Comparison of ENCODE assay signal across 12 mouse cellular contexts in genomic region chr17:83666597-83667287, GRCm38 (mm10). TPM values are rescaled to one million over a fixed set of nuclear protein-coding genes. Genes with fewer than 3 reads are reported as not detected.
DNase-seq lines count a peak whose midpoint lies in the region; ATAC-seq and TF ChIP-seq lines count a peak whose summit lies in the region.
"Had no signal": no experiment of that assay in that cellular context is flagged by ENCODE, and none has a peak within 500 bp of the region (broad histone marks: within the 10 kb centered on the region; RNA-seq: fewer than 3 reads in every experiment).

No protein-coding gene starts in this region.

- no peak overlapping the region for H3K9ac ChIP-seq in midbrain, embryonic 11.5 days (ENCODE audit: low read length)
- no peak overlapping the region for H3K9ac ChIP-seq in midbrain, embryonic 16.5 days (ENCODE audit: low read depth, low read length)
- peak overlapping the region; percentile 80 for H3K9ac ChIP-seq in ES-E14 (ENCODE audit: insufficient read depth, low read depth, low read length, poor library complexity, severe bottlenecking)
- H3K9ac ChIP-seq: hindbrain, embryonic 13.5 days had no signal

- H3K36me3 ChIP-seq in midbrain, embryonic 11.5 days (ENCODE audit: control insufficient read depth, insufficient read depth, low read length) = no peaks in the 10 kb centered on the region
- no peaks in the 10 kb centered on the region for H3K36me3 ChIP-seq in midbrain, embryonic 16.5 days (ENCODE audit: control insufficient read depth, insufficient read depth, low read length)
- no peaks in the 10 kb centered on the region for H3K36me3 ChIP-seq in ES-E14 (ENCODE audit: control insufficient read depth, insufficient read depth, low read length, poor library complexity, severe bottlenecking)
- H3K36me3 ChIP-seq in splenic B cell, adult 2 months (ENCODE audit: control insufficient read depth, insufficient read depth, low read length, poor library complexity, severe bottlenecking) = no peaks in the 10 kb centered on the region
- H3K36me3 ChIP-seq: forebrain, embryonic 10.5 days; hindbrain, embryonic 13.5 days had no signal

- intact Hi-C loops in left cerebral cortex, postnatal 25 days (cut with DNase I) = no loop called here

- H3K27ac ChIP-seq in midbrain, embryonic 11.5 days (ENCODE audit: low read depth, low read length) = no peak overlapping the region
- no peak overlapping the region for H3K27ac ChIP-seq in midbrain, embryonic 16.5 days (ENCODE audit: low read length)
- peak overlapping the region; percentile 95 for H3K27ac ChIP-seq in ES-E14 (ENCODE audit: insufficient read depth, low read depth, low read length, poor library complexity, severe bottlenecking)
- H3K27ac ChIP-seq: forebrain, embryonic 10.5 days; hindbrain, embryonic 13.5 days; macrophage had no signal

- H3K4me2 ChIP-seq in midbrain, embryonic 11.5 days = no peak overlapping the region
- no peak overlapping the region for H3K4me2 ChIP-seq in midbrain, embryonic 16.5 days (ENCODE audit: low read length)
- H3K4me2 ChIP-seq: hindbrain, embryonic 13.5 days had no signal

- no peaks in the 10 kb centered on the region for H3K9me3 ChIP-seq in midbrain, embryonic 11.5 days (ENCODE audit: control insufficient read depth, low read length)
- H3K9me3 ChIP-seq in midbrain, embryonic 16.5 days (replicated peaks; ENCODE audit: control insufficient read depth, low read length, poor library complexity, severe bottlenecking) = no peaks in the 10 kb centered on the region; the same call in 1 of the 2 replicates
- H3K9me3 ChIP-seq in ES-E14 (ENCODE audit: control insufficient read depth, insufficient read depth, low read depth, low read length) = peaks cover 2% of the 10 kb centered on the region; the same call in 1 of the 2 replicates
- H3K9me3 ChIP-seq: forebrain, embryonic 10.5 days; hindbrain, embryonic 13.5 days had no signal

- no peak for ATAC-seq in midbrain, embryonic 11.5 days (ENCODE audit: low FRiP score)
- ATAC-seq in midbrain, embryonic 16.5 days = no peak

- DNase-seq in midbrain, embryonic 11.5 days (ENCODE audit: low spot score, missing footprints) = peak; percentile 69
- DNase-seq in ES-E14 (ENCODE audit: low read depth, low spot score) = peak; percentile 88
- peak; percentile 89 for DNase-seq in liver
- DNase-seq in splenic B cell, adult 2 months (ENCODE audit: low read depth, low spot score) = peak; percentile 19
- DNase-seq in left cerebral cortex, postnatal 25 days (ENCODE audit: low spot score in 2 of 2) = no peak
- DNase-seq in adrenal gland, postnatal 14 days = no peak
- DNase-seq: adrenal gland, adult 8-10 months; cerebellum, postnatal 14 days had no signal

- in situ Hi-C loops in ES-E14 (cut with MboI; ENCODE audit: low sequenced_read_pairs in 2 of 2, unreplicated experiment in 2 of 2) = no loop called here

- no peak overlapping the region for H3K4me3 ChIP-seq in midbrain, embryonic 11.5 days (ENCODE audit: low read depth, low read length)
- no peak overlapping the region for H3K4me3 ChIP-seq in midbrain, embryonic 16.5 days (ENCODE audit: low read depth, low read length)
- peak overlapping the region; percentile 58 to 77 for H3K4me3 ChIP-seq in ES-E14 (ENCODE audit: insufficient read depth in 1 of 2, low read depth in 1 of 2, low read length in 2 of 2, poor library complexity in 1 of 2, severe bottlenecking in 1 of 2)
- H3K4me3 ChIP-seq: forebrain, embryonic 10.5 days; hindbrain, embryonic 13.5 days had no signal

- H3K27me3 ChIP-seq in midbrain, embryonic 11.5 days (ENCODE audit: control insufficient read depth, insufficient read depth, low read length) = no peaks in the 10 kb centered on the region
- H3K27me3 ChIP-seq in midbrain, embryonic 16.5 days (ENCODE audit: control insufficient read depth, insufficient read depth, low read depth, low read length) = no peaks in the 10 kb centered on the region
- H3K27me3 ChIP-seq in splenic B cell, adult 2 months (ENCODE audit: control insufficient read depth, insufficient read depth, low read length, poor library complexity, severe bottlenecking) = no peaks in the 10 kb centered on the region
- H3K27me3 ChIP-seq: hindbrain, embryonic 13.5 days had no signal

- WGBS in midbrain, embryonic 11.5 days = 86% methylated on average over 13 of the region's 13 CpGs
- 78% methylated on average over 13 of the region's 13 CpGs for WGBS in midbrain, embryonic 16.5 days

- no peaks in the 10 kb centered on the region for H3K4me1 ChIP-seq in midbrain, embryonic 11.5 days (ENCODE audit: control insufficient read depth, insufficient read depth, low read length)
- H3K4me1 ChIP-seq in midbrain, embryonic 16.5 days (ENCODE audit: control insufficient read depth, insufficient read depth, low read length) = no peaks in the 10 kb centered on the region
- H3K4me1 ChIP-seq in ES-E14 (ENCODE audit: control insufficient read depth in 2 of 2, insufficient read depth in 2 of 2, low read length in 2 of 2, poor library complexity in 1 of 2) = peaks cover 7 to 8% of the 10 kb centered on the region in 2 experiments; a peak in 3 of 4 replicates
- H3K4me1 ChIP-seq: hindbrain, embryonic 13.5 days had no signal

TF ChIP-seq in ES-E14, 5 proteins besides CTCF, POLR2A, EP300 and RAD21:
- TF ChIP-seq ZC3H11A (IDR thresholded peaks at IDR 0.05; ENCODE audit: borderline replicate concordance, low read depth, low read length) (no peak), MAFK (IDR thresholded peaks at IDR 0.05; ENCODE audit: insufficient read depth, low read depth, low read length) (no peak), ZNF384 (IDR thresholded peaks at IDR 0.05; ENCODE audit: low read depth, low read length) (no peak), CHD2 (IDR thresholded peaks at IDR 0.05; ENCODE audit: low read depth, low read length) (no peak)
TF ChIP-seq in ES-E14: peak in this region for 0.

RNA-seq across cellular contexts. Expression of gene Kcng3, which starts 35.0 kb away (rescaled TPM):
- not detected in 2 replicates for polyA plus RNA-seq in midbrain, embryonic 11.5 days (2014; fragmentation: Nextera tagmentation; extraction: Ambion mirVana)
- polyA plus RNA-seq in midbrain, embryonic 16.5 days (2015; fragmentation: Nextera tagmentation; extraction: Ambion mirVana) = 0.10 TPM in 1 of 2 replicates, not detected in the other
- total RNA-seq in ES-E14 (2012; rRNA removed) = 0.98 and 2.4 TPM in 2 replicates
- 10 to 100 TPM in 1 of 2 experiments, 1 to 10 TPM in 1; 9.9 to 10.6 TPM for total RNA-seq in left cerebral cortex, postnatal 25 days (2021)
- 10.6 and 11.0 TPM in 2 replicates for total RNA-seq in adrenal gland, postnatal 14 days (2021)
- polyA plus RNA-seq: forebrain, embryonic 10.5 days; macrophage had no signal

RNA-seq across cellular contexts. Expression of gene Mta3, which starts 39.2 kb away (rescaled TPM):
- 28.8 and 31.1 TPM in 2 replicates for polyA plus RNA-seq in midbrain, embryonic 11.5 days (2014; fragmentation: Nextera tagmentation; extraction: Ambion mirVana)
- 27.2 and 34.5 TPM in 2 replicates for polyA plus RNA-seq in midbrain, embryonic 16.5 days (2015; fragmentation: Nextera tagmentation; extraction: Ambion mirVana)
- 52.8 and 57.1 TPM in 2 replicates for total RNA-seq in ES-E14 (2012; rRNA removed)
- total RNA-seq in left cerebral cortex, postnatal 25 days (2021) = 10 to 100 TPM; 74.0 to 83.0 TPM
- total RNA-seq in adrenal gland, postnatal 14 days (2021) = 66.1 and 66.8 TPM in 2 replicates

Comparison
In these comparisons a context has a peak if more than half of its experiments do, and no peak if none do; other contexts are left out.
1. DNase-seq: peak in midbrain, embryonic 11.5 days (single experiment), ES-E14 (single experiment), liver (single experiment) and splenic B cell, adult 2 months (single experiment); none in left cerebral cortex, postnatal 25 days (0 of 2) and adrenal gland, postnatal 14 days (single experiment).
2. H3K4me3 ChIP-seq: peak in ES-E14 (2 of 2); none in midbrain, embryonic 11.5 days (single experiment) and midbrain, embryonic 16.5 days (single experiment).